Mouse (Mus musculus) neural tube, embryonic 11.5 days (tissue): Measurements from ENCODE around the gene Nbea. TPM values are rescaled to one million over a fixed set of nuclear protein-coding genes. Genes with fewer than 3 reads are reported as not detected.

ENCODE experiments used
- ATAC-seq: fragments of 200-750 bp; cut with Nextera tagmentation; 2 replicates; pipeline ENCODE4 v1.8.0; 2017; ENCODE audit warnings: moderate number of reproducible peaks, mild to moderate bottlenecking, moderate TSS enrichment, moderate library complexity; ENCODE audit not compliant: insufficient read depth, low FRiP score, low TSS enrichment
- DNase-seq: peaks from one replicate; pipeline ENCODE4 v3.0.0-alpha.2; 2015; ENCODE audit warnings: low spot score
- H3K27ac ChIP-seq: fragments of 300-500 bp; sonication (generic); 2 replicates; pipeline ENCODE4 v1.5.1; 2014; ENCODE audit warnings: low read depth, mild to moderate bottlenecking, low read length
- H3K27me3 ChIP-seq: fragments of 300-500 bp; sonication (generic); 2 replicates; pipeline ENCODE4 v1.6.1; 2014; ENCODE audit warnings: mild to moderate bottlenecking, low read length, mixed read lengths; ENCODE audit not compliant: control insufficient read depth, insufficient read depth
- H3K36me3 ChIP-seq: fragments of 300-500 bp; sonication (generic); 2 replicates; pipeline ENCODE4 v1.6.1; 2014; ENCODE audit warnings: mild to moderate bottlenecking, low read length, moderate library complexity, mixed read lengths; ENCODE audit not compliant: control insufficient read depth, insufficient read depth
- H3K4me1 ChIP-seq: fragments of 300-500 bp; sonication (generic); 2 replicates; pipeline ENCODE4 v1.6.1; 2014; ENCODE audit warnings: low read length, mixed read lengths; ENCODE audit not compliant: control insufficient read depth, insufficient read depth
- H3K4me2 ChIP-seq: fragments of 300-500 bp; sonication (generic); 2 replicates; pipeline ENCODE4 v1.6.1; 2014; ENCODE audit warnings: low read depth, mild to moderate bottlenecking, moderate library complexity
- H3K4me3 ChIP-seq: fragments of 300-500 bp; sonication (generic); 2 replicates; pipeline ENCODE4 v1.5.1; 2014; ENCODE audit warnings: low read depth, low read length
- H3K9ac ChIP-seq: fragments of 300-500 bp; sonication (generic); 2 replicates; pipeline ENCODE4 v1.6.1; 2014; ENCODE audit warnings: mild to moderate bottlenecking, low read length
- H3K9me3 ChIP-seq: fragments of 300-500 bp; sonication (generic); 2 replicates; pipeline ENCODE4 v1.6.1; 2016; ENCODE audit warnings: low read length; ENCODE audit not compliant: control insufficient read depth
- WGBS: fragments of 180-500 bp; shearing (Covaris S2); extraction: QIAGEN DNeasy Blood & Tissue Kit; methylation state at CpG from one replicate; pipeline ENCODE4 v1.1.7; 2014; 5-methylcytosine and 5-hydroxymethylcytosine counted together
- polyA plus RNA-seq: library from polyadenylated mRNA; unstranded; fragments of >200 nt; fragmentation: Nextera tagmentation; extraction: Ambion mirVana; gene quantifications from 2 replicates; pipeline ENCODE4 v1.2.1, GENCODE M21; 2014

Nbea gene
- polyA plus RNA-seq, 1 experiment from 2014 or later: 18.8 TPM

GRCm38 (mm10) chr3:55793842-55794575 lies 389.5 kb downstream of the Nbea start:
- Histone ChIP-seq H3K9ac (no peak overlapping the region), H3K4me3 (no peak overlapping the region), H3K27me3 (no peaks in the 10 kb centered on the region), H3K4me1 (no peaks in the 10 kb centered on the region), H3K4me2 (no peak overlapping the region), H3K36me3 (no peaks in the 10 kb centered on the region), H3K9me3 (no peaks in the 10 kb centered on the region), H3K27ac (no peak overlapping the region)
- 73% methylated on average over 7 of the region's 7 CpGs for WGBS
- no peak for ATAC-seq
- no peak for DNase-seq

DNA sequence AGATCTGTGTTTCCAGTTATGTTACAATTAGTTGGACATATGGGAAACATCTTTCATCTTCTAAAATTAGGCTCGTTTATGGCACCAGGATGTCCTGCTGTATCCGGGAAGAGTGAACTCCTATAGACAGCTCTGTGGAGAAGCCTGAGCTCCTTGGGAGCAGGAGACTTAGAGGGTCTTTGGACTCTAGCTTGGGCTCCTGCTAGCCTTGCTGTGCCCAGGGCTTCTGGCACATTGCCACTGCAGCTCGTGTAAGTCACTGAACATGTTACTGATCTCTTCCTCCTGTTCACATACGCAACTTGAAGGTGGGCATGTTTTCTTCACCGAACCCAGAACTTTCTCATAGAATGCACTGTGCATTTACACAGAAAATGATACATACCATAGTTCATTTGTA lies 391.2 kb downstream of the Nbea start:
- Histone ChIP-seq H3K4me1 (no peaks in the 10 kb centered on the region), H3K9me3 (no peaks in the 10 kb centered on the region), H3K4me3 (no peak overlapping the region), H3K9ac (no peak overlapping the region), H3K27me3 (no peaks in the 10 kb centered on the region; the same call in 1 of the 2 replicates), H3K27ac (no peak overlapping the region), H3K36me3 (no peaks in the 10 kb centered on the region), H3K4me2 (no peak overlapping the region)
- ATAC-seq: no peak
- DNase-seq: no peak
- WGBS: 81% methylated on average over 5 of the region's 5 CpGs

DNA sequence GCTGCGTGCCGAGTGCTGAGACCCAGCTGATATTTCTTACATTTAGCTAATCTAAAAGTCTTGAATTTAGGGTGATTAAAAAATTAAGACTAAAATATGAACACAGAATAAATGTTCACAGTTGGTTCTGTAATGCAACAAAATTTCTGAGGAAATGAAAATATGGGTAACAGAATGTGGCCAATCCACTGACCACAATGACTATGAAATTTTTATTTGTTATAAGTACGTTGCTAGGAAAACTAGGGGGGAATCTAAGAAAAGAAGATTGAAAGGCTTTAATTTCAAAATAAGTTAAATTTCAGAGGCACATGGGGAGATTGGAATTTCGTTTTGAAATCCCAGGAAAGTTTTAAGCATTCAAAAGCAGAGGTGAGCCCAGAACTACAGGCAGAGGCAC lies 392.9 kb downstream of the Nbea start:
- Histone ChIP-seq H3K36me3 (no peaks in the 10 kb centered on the region), H3K4me2 (no peak overlapping the region), H3K9ac (no peak overlapping the region), H3K27ac (no peak overlapping the region), H3K4me1 (no peaks in the 10 kb centered on the region), H3K9me3 (no peaks in the 10 kb centered on the region), H3K27me3 (peaks cover 10% of the 10 kb centered on the region), H3K4me3 (no peak overlapping the region)
- WGBS: 82% methylated on average over 4 of the region's 4 CpGs
- DNase-seq (no peak), ATAC-seq (no peak)

DNA sequence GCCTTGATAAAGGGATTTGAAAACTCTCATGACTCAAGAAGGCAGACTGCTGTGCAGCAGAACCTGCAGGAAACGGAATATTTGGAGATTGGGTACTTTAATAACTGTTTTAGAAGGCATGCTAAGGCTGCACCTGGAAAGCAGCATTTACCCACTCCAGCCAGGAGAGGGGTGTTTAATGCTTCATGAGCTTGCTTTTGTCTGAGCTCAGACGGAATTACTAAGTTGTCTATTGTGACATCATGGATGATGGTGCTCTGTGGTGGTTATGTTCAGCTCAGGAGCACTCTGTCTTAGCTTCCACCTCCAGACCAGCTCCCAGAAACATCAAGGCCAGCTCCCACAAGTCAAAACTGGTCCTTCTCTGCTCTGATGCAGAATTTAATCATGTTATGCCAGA lies 393.6 kb downstream of the Nbea start:
- peaks cover 14% of the 10 kb centered on the region for H3K27me3 ChIP-seq
- H3K4me1 ChIP-seq: no peaks in the 10 kb centered on the region
- no peak for ATAC-seq
- H3K9ac ChIP-seq: no peak overlapping the region
- no peaks in the 10 kb centered on the region for H3K9me3 ChIP-seq
- 53% methylated on average over 2 of the region's 2 CpGs for WGBS
- no peaks in the 10 kb centered on the region for H3K36me3 ChIP-seq
- no peak overlapping the region for H3K27ac ChIP-seq
- H3K4me3 ChIP-seq: no peak overlapping the region
- no peak overlapping the region for H3K4me2 ChIP-seq
- DNase-seq: no peak

DNA sequence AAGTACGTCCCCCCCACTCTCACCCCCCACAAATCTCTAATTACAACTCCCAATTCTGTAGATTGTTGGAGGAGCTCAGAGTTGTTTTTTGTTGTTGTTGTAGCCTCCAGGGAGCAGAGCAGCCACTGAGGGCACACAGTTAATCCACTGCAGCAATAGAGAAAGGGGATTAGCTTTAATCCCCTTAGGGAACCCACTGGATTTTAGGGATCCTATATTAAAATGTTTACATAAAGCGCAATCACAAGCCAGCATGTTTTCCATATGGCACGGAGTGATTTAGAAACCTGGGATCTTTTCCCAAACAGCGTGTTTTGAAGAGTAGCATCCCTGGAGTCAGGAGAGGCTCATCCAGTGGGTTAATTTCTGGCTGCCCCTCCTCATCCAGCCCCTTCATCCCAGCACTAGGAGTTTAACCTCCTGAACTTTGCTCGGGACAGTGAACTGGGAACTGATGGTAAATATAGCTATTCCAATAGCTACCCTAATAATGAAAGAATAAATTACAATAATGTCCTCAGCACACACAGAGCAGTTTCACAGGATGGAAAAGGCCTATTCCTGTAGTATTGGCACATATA lies 394.8 kb downstream of the Nbea start:
- Histone ChIP-seq H3K27ac (no peak overlapping the region), H3K4me2 (no peak overlapping the region), H3K9ac (no peak overlapping the region), H3K4me3 (no peak overlapping the region), H3K36me3 (no peaks in the 10 kb centered on the region), H3K4me1 (peaks cover 5% of the 10 kb centered on the region), H3K9me3 (no peaks in the 10 kb centered on the region), H3K27me3 (peaks cover 20% of the 10 kb centered on the region)
- no peak for DNase-seq
- ATAC-seq: no peak
- WGBS: 14% methylated on average over 5 of the region's 5 CpGs

- ATAC-seq: no peak
- WGBS: 12% methylated on average over 4 of the region's 4 CpGs
- no peak for DNase-seq
- peaks cover 26% of the 10 kb centered on the region for H3K27me3 ChIP-seq
- no peaks in the 10 kb centered on the region for H3K36me3 ChIP-seq
- peaks cover 10% of the 10 kb centered on the region for H3K4me1 ChIP-seq
- H3K9ac ChIP-seq: no peak overlapping the region
- no peak overlapping the region for H3K27ac ChIP-seq
- no peaks in the 10 kb centered on the region for H3K9me3 ChIP-seq
- peak overlapping the region; percentile 57; the same call in 1 of the 2 replicates for H3K4me2 ChIP-seq
- no peak overlapping the region for H3K4me3 ChIP-seq
Measured at GRCm38 (mm10) chr3:55788214-55788586, 395.3 kb downstream of the Nbea start.

- H3K9ac ChIP-seq: peak overlapping the region; percentile 45; the same call in 1 of the 2 replicates
- H3K4me1 ChIP-seq: peaks cover 16% of the 10 kb centered on the region
- H3K9me3 ChIP-seq: no peaks in the 10 kb centered on the region
- H3K4me2 ChIP-seq: peak overlapping the region; percentile 57
- peak overlapping the region; percentile 61; the same call in 1 of the 2 replicates for H3K27ac ChIP-seq
- DNase-seq (peak; percentile 75), ATAC-seq (peak; percentile 76)
- H3K4me3 ChIP-seq: peak overlapping the region; percentile 32
- peaks cover 31% of the 10 kb centered on the region for H3K27me3 ChIP-seq
- WGBS: under 1% methylated on average over 50 of the region's 54 CpGs
- H3K36me3 ChIP-seq: no peaks in the 10 kb centered on the region
Measured at GRCm38 (mm10) chr3:55787487-55788213, 395.9 kb downstream of the Nbea start.

GRCm38 (mm10) chr3:55786835-55787486 lies 396.5 kb downstream of the Nbea start:
- WGBS: 5% methylated on average over 17 of the region's 17 CpGs
- Histone ChIP-seq H3K36me3 (no peaks in the 10 kb centered on the region), H3K9me3 (no peaks in the 10 kb centered on the region), H3K9ac (peak overlapping the region; percentile 45), H3K27me3 (peaks cover 36% of the 10 kb centered on the region), H3K4me1 (peaks cover 18% of the 10 kb centered on the region), H3K4me3 (peak overlapping the region; percentile 32), H3K4me2 (peak overlapping the region; percentile 57), H3K27ac (peak overlapping the region; percentile 61; the same call in 1 of the 2 replicates)
- no peak for ATAC-seq
- DNase-seq: no peak
